Mouse (Mus musculus) neural tube, embryonic 12.5 days (tissue): ENCODE results near the gene Tspan9. TPM values are rescaled to one million over a fixed set of nuclear protein-coding genes. Genes with fewer than 3 reads are reported as not detected.

Source experiments
- ATAC-seq: fragments of 200-750 bp; cut with Nextera tagmentation; 2 replicates; pipeline ENCODE4 v1.8.0; 2017; ENCODE audit warnings: low read depth, mild to moderate bottlenecking, moderate TSS enrichment, moderate library complexity; ENCODE audit not compliant: low FRiP score
- H3K27ac ChIP-seq: fragments of 300-500 bp; sonication (generic); 2 replicates; pipeline ENCODE4 v1.5.1; 2016
- H3K27me3 ChIP-seq: fragments of 300-500 bp; sonication (generic); replicated peaks from 2 replicates; pipeline ENCODE4 v1.6.1; 2016; ENCODE audit warnings: mild to moderate bottlenecking
- H3K36me3 ChIP-seq: fragments of 300-500 bp; sonication (generic); 2 replicates; pipeline ENCODE4 v1.6.1; 2016; ENCODE audit warnings: mild to moderate bottlenecking
- H3K4me1 ChIP-seq: fragments of 300-500 bp; sonication (generic); 2 replicates; pipeline ENCODE4 v1.6.1; 2016
- H3K4me2 ChIP-seq: fragments of 300-500 bp; sonication (generic); replicated peaks from 2 replicates; pipeline ENCODE4 v1.6.1; 2016; ENCODE audit warnings: mild to moderate bottlenecking
- H3K4me3 ChIP-seq: fragments of 300-500 bp; sonication (generic); 2 replicates; pipeline ENCODE4 v1.5.1; 2016
- H3K9ac ChIP-seq: fragments of 300-500 bp; sonication (generic); 2 replicates; pipeline ENCODE4 v1.6.1; 2016; ENCODE audit warnings: mild to moderate bottlenecking
- H3K9me3 ChIP-seq: fragments of 300-500 bp; sonication (generic); 2 replicates; pipeline ENCODE4 v1.6.1; 2016; ENCODE audit warnings: mild to moderate bottlenecking
- WGBS: fragments of 180-500 bp; shearing (Covaris S2); methylation state at CpG from one replicate; pipeline ENCODE4 v1.1.7; 2016; 5-methylcytosine and 5-hydroxymethylcytosine counted together
- polyA plus RNA-seq: library from polyadenylated mRNA; unstranded; fragments of >200 nt; fragmentation: Nextera tagmentation; extraction: Ambion mirVana; gene quantifications from 2 replicates; pipeline ENCODE4 v1.2.1, GENCODE M21; 2016

The Tspan9 gene
- polyA plus RNA-seq, 1 experiment from 2014 or later, result 58.4 TPM

DNA sequence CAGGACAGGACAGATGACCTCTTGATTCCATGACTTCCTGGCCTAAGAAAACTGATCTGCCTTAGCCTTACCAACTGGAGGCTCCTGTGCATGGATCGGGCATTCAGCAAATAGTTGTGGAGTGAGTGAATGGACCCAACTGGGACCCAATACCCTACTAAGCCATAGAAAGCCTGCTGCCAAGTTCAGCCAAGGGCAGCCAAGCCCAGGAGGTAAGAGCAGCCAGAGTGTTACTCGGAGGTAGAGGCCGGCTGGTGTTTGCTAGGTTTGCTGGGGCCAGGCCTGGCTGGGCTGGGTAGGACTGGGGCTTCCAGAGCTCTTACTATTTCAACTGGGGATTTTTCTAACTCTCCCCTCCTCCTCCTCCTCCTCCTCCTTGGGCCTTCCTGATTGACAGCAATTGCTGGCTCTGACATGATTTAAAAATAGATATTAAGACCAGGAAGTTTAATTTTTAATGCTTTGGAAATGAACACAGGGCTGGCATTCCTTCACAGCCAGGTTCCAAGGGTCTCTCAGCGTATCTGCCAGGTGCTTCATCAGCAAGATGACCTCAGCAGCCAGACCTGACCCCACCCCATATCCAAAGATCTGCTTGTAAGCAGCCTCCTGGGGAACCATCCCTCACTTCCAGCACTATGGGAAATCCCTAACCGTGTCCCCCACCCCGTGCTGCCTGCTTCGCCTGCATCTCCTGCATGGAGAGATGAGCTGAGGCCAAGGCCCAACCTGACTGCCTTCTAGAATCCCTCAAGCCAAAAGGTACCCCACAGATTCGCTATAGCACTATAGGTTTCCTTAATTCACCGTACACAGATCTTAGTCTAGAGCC, 113.7 kb downstream of the Tspan9 start:
- H3K4me3 ChIP-seq, result no peak overlapping the region
- WGBS, result 88% methylated on average over 9 of the region's 9 CpGs
- no peaks in the 10 kb centered on the region for H3K36me3 ChIP-seq
- no peak for ATAC-seq
- no peaks in the 10 kb centered on the region for H3K9me3 ChIP-seq
- H3K27ac ChIP-seq, result no peak overlapping the region
- peaks cover 18% of the 10 kb centered on the region for H3K27me3 ChIP-seq
- H3K4me2 ChIP-seq, result no peak overlapping the region
- peaks cover 18% of the 10 kb centered on the region for H3K4me1 ChIP-seq
- no peak overlapping the region for H3K9ac ChIP-seq

DNA sequence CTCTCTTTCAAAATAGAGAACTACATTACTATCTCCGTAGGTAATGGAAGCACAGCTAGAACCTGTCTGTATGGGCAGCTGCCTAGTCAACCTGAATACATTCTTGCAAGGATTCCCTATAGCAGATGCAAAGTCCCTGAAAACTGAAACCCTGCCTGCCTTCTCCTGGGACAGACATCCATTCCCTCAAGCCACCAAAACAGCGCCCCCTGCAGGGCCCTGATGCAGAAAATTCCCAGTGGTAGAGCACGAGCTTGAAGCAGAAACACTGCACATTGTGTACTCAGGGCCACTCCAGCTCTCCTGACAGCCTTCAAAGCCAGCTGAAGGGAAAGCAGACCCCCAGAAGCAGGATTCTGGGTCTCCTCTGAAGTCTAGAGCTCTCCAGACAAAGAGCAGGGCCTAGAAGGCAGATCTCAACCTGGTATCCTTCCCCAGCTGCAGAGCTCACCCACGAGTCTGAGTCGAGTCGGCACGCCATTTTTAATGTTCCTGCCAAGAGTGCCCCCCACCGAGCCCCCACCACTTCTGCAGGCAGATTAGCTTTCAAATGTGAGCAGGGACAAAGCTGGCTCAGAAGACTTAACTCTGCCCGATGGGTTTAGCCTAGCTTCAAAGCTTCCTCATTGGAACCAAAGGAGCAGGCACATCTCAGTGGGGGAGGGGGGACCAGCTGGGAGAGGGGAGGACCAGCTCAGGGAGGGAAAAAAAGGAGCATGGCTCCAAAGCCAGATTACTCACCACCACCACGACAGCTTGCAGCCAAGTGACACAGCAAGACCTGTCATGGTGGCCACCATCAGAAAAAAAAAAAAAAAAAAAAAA, 115.1 kb downstream of the Tspan9 start:
- no peak overlapping the region; the same call in 1 of the 2 replicates for H3K4me2 ChIP-seq
- no peaks in the 10 kb centered on the region for H3K9me3 ChIP-seq
- no peak overlapping the region for H3K27ac ChIP-seq
- peaks cover 9% of the 10 kb centered on the region for H3K27me3 ChIP-seq
- H3K9ac ChIP-seq, result no peak overlapping the region
- WGBS, result 31% methylated on average over 10 of the region's 10 CpGs
- H3K36me3 ChIP-seq, result no peaks in the 10 kb centered on the region
- no peak overlapping the region for H3K4me3 ChIP-seq
- peaks cover 7% of the 10 kb centered on the region for H3K4me1 ChIP-seq
- ATAC-seq, result no peak

DNA sequence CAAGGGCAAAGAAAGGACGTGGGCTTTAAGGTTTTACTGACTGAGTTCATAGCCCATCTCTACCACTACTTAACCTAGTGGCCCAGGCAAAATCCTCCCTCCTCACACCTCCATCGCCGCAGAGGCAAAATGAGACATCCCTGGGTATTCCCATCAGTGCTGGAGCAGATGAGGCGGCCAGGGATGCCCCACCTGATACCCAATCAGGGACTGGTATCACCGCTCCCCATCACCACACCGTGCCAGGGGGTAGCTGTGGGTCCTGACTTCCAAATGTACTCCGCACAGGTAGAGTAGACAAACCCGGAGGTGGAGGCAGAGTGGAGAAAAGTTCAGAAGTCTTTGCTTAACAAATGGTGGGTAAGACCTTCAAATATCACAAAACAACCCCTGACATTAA, 117.4 kb downstream of the Tspan9 start:
- Histone ChIP-seq H3K4me3 (no peak overlapping the region), H3K4me1 (peaks cover 29% of the 10 kb centered on the region), H3K27me3 (0 out of 2 replicates have a peak, but pooled peaks cover 2% of the 10 kb centered on the region), H3K36me3 (no peaks in the 10 kb centered on the region), H3K9me3 (no peaks in the 10 kb centered on the region), H3K27ac (no peak overlapping the region), H3K4me2 (no peak overlapping the region), H3K9ac (no peak overlapping the region)
- no peak for ATAC-seq
- WGBS, result 83% methylated on average over 8 of the region's 8 CpGs

DNA sequence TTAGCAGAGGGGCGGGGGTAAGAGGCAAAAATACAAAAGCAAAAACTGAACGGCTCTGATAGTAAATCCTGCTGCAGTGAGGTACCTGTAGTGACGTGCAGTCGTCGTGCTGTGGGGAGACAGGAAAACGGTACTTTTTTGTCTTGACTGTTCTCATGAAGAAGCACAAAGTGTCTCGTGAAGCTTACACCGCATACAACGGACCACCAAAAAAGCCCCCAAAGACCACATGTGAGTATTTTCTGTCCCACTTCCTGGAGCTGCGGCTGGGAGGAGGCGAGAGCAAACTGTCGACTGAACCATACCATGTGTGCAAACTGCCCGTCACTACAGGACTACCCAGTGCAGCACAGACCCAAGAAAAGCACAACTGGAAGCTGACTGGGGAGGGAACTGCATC, 117.8 kb downstream of the Tspan9 start:
- Histone ChIP-seq H3K4me1 (peaks cover 33% of the 10 kb centered on the region), H3K27me3 (0 out of 2 replicates have a peak, but pooled peaks cover 2% of the 10 kb centered on the region), H3K9me3 (no peaks in the 10 kb centered on the region), H3K4me3 (no peak overlapping the region), H3K4me2 (no peak overlapping the region), H3K9ac (no peak overlapping the region), H3K27ac (no peak overlapping the region), H3K36me3 (no peaks in the 10 kb centered on the region)
- 82% methylated on average over 13 of the region's 13 CpGs for WGBS
- ATAC-seq, result no peak

DNA sequence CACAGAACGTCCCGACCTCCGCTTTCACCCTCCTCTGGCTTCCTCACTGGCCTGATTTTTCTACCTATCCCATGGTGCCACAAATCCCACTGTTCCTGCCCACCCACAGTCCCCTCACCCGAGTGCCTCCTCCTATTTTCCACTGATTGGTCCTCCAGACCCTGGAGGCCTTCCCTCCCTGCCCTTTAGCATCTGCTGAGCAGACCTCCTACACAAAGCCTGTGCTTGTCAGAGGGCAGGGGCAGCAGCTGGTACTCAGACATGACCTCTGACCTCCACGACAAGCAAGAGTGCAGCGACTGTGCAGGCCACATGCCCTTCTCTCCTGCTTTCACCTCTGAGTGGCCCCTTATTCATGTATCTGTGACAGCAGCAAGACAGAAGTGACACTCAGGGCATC, 121.2 kb downstream of the Tspan9 start:
- H3K27ac ChIP-seq, result no peak overlapping the region
- H3K9me3 ChIP-seq, result no peaks in the 10 kb centered on the region
- no peak overlapping the region for H3K9ac ChIP-seq
- 28% methylated on average over 6 of the region's 6 CpGs for WGBS
- H3K4me3 ChIP-seq, result no peak overlapping the region
- H3K4me2 ChIP-seq, result 0 out of 2 replicates have a peak overlapping the region, but pooled peaks have one; percentile 24
- no peaks in the 10 kb centered on the region for H3K36me3 ChIP-seq
- H3K4me1 ChIP-seq, result peaks cover 38% of the 10 kb centered on the region
- ATAC-seq, result no peak
- 0 out of 2 replicates have a peak, but pooled peaks cover 2% of the 10 kb centered on the region for H3K27me3 ChIP-seq

DNA sequence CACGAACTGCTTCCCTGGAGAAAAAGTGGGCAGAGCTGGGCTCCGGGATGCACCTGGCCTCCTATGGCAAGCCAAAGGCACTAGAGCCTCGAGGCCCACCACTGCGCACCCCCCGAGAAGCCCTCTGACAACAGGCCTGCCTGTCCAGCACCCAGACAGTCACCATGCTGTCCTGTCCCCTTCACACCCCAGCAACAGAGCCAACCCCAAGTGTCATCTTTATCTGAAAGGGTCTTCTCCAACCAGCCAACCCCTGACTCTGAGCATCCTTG, 121.5 kb downstream of the Tspan9 start:
- H3K36me3 ChIP-seq, result no peaks in the 10 kb centered on the region
- peaks cover 38% of the 10 kb centered on the region for H3K4me1 ChIP-seq
- H3K4me3 ChIP-seq, result no peak overlapping the region
- H3K27me3 ChIP-seq, result 0 out of 2 replicates have a peak, but pooled peaks cover 2% of the 10 kb centered on the region
- H3K4me2 ChIP-seq, result no peak overlapping the region; the same call in 1 of the 2 replicates
- H3K9ac ChIP-seq, result no peak overlapping the region
- 58% methylated on average over 5 of the region's 5 CpGs for WGBS
- H3K27ac ChIP-seq, result no peak overlapping the region
- ATAC-seq, result no peak
- no peaks in the 10 kb centered on the region for H3K9me3 ChIP-seq

DNA sequence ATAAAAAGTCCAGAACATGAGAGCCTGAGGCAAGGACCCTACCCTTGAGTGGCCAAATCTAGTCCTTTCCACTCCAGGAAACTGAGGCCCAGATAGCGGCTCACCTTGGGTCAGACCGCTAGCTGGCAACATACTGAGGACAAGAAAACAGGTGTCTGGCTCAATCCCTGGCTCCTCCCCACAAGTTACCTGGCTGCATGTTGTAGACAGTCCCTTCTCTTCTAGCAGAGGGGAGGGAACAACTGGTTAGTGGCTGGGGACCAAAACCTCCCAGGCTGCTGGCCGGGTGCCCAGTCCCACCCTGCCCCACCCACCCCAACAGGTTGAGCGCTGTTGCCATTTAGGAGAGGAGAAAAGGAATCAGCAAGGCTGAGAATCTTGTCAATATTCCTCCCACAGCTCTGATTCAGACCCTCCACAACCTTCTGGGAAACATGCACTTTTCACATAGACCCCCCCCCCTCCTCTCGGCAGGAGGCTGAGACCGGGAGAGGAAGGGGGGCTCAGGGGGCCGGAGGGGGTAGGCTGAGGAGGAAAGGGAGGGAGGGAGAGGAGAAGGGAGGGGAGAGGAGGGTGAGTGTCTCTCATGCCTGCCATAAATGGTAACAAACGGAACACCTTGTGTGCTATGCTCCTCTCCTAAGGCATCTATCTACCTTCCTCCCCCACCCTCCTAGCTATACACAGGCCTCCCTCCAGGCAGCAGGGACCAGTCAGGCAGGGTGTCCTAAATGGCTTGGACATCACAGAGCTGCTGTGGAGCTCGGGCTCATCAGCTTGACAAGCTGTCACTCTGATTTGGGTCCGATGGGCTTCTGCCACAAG, 122.1 kb downstream of the Tspan9 start:
- peak; percentile 21 for ATAC-seq
- no peak overlapping the region for H3K4me3 ChIP-seq

DNA sequence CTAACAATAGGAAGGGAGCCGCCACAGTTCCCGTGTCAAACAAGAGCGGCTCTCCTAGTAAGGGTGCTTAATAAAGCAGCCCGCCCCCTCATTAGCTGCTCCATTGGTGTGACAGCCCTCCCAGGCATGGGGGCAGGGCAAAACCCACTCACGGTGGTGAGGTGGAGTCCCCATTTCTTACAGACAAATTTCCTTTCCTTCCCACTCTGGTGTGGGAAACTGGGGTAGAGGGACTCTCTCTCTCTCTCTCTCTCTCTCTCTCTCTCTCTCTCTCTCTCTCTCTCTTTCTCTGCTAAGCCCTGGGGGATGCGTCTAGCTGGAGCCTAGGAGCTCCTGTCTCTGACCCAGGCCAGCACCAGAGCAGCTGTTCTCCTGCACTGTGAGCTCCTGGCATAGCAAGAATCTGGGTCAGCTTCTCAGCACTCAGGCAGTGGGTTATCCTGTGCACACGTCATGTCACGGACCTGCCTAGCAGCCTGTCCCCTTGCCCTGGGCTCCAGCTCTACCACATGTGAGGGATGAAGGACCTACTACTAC, 122.8 kb downstream of the Tspan9 start:
- H3K27me3 ChIP-seq, result 0 out of 2 replicates have a peak, but pooled peaks cover 2% of the 10 kb centered on the region
- no peak overlapping the region for H3K27ac ChIP-seq
- H3K4me2 ChIP-seq, result peak overlapping the region; percentile 19
- H3K9ac ChIP-seq, result no peak overlapping the region
- no peaks in the 10 kb centered on the region for H3K9me3 ChIP-seq
- H3K4me3 ChIP-seq, result no peak overlapping the region
- WGBS, result 13% methylated on average over 8 of the region's 8 CpGs
- no peaks in the 10 kb centered on the region for H3K36me3 ChIP-seq
- peaks cover 38% of the 10 kb centered on the region for H3K4me1 ChIP-seq
- ATAC-seq, result peak; percentile 60

More for the DNA sequence above, 122.1 kb downstream of the Tspan9 start:
- Histone ChIP-seq H3K36me3 (no peaks in the 10 kb centered on the region), H3K4me2 (peak overlapping the region; percentile 25), H3K9me3 (no peaks in the 10 kb centered on the region), H3K9ac (no peak overlapping the region), H3K4me1 (peaks cover 38% of the 10 kb centered on the region), H3K27ac (no peak overlapping the region), H3K27me3 (0 out of 2 replicates have a peak, but pooled peaks cover 2% of the 10 kb centered on the region)
- 24% methylated on average over 10 of the region's 10 CpGs for WGBS

DNA sequence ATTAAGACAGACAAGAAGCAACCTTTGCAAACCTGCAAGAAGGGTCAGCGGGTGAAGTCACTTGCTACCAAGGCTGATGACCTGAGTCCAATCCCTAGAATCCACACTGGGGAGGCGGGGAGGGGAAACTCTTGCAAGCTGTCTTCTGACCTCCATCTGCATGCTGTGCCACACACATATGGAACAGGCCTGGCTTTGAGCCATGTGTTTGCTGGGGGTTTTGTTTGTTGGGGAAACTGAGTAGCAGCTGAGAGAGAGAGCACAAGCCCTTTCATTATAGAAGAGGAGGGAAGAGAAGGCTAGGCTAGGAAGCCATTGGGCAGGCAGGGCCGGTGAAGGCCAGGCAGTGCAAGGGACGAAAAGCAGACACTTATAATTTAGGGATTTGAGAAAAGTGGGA, 123.3 kb downstream of the Tspan9 start:
- Histone ChIP-seq H3K27ac (peak overlapping the region; percentile 11; the same call in 1 of the 2 replicates), H3K4me3 (no peak overlapping the region), H3K4me1 (peaks cover 38% of the 10 kb centered on the region), H3K4me2 (peak overlapping the region; percentile 19), H3K9me3 (no peaks in the 10 kb centered on the region), H3K36me3 (no peaks in the 10 kb centered on the region), H3K27me3 (0 out of 2 replicates have a peak, but pooled peaks cover 2% of the 10 kb centered on the region), H3K9ac (no peak overlapping the region)
- peak; percentile 42; the same call in 1 of the 2 replicates for ATAC-seq
- 43% methylated on average over 4 of the region's 4 CpGs for WGBS

DNA sequence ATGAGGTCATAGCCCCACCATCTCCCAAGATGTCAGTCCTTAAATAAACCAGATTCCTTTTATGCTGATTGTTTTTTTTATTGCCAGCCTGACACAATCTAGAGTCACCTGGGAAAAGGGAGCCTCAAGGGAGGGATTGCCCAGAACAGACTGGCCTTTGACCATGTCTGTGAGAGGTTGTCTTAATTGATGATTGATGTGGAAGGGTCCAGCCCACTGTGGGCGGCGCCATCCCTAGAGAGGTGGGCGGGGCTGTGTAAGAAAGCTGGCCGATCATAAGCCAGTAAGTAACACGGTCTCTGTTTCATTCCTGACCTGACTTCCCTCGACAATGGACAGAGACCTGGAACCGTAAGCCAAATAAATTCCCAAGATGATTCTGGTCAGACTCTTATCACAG, 124.3 kb downstream of the Tspan9 start:
- H3K27ac ChIP-seq, result no peak overlapping the region
- H3K4me3 ChIP-seq, result no peak overlapping the region
- 86% methylated on average over 7 of the region's 7 CpGs for WGBS
- H3K27me3 ChIP-seq, result no peaks in the 10 kb centered on the region
- H3K9me3 ChIP-seq, result no peaks in the 10 kb centered on the region
- no peak for ATAC-seq
- H3K4me2 ChIP-seq, result no peak overlapping the region
- peaks cover 38% of the 10 kb centered on the region for H3K4me1 ChIP-seq
- no peak overlapping the region for H3K9ac ChIP-seq
- H3K36me3 ChIP-seq, result no peaks in the 10 kb centered on the region

DNA sequence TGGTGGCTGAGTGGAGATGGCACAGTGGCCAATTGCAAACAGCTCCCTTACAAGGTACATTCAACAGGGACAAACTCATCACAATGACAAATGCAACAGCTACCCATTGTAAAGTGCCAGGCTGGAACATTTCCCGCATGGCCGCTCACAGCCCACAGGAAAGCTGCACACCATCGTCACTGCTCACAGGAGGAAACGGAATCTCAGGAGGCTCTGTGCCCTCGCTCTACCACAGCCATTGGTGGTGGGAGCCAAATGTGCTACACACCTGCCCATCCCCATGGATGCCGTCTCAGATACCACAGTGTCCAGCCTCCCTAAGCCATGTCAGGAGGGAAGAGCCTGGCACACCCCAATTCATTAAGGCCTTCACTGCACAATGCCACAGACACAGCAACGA, 128.1 kb downstream of the Tspan9 start:
- H3K27me3 ChIP-seq, result 0 out of 2 replicates have a peak, but pooled peaks cover 2% of the 10 kb centered on the region
- peaks cover 29% of the 10 kb centered on the region for H3K4me1 ChIP-seq
- no peak overlapping the region for H3K9ac ChIP-seq
- no peaks in the 10 kb centered on the region for H3K36me3 ChIP-seq
- 78% methylated on average over 7 of the region's 7 CpGs for WGBS
- no peak overlapping the region for H3K4me2 ChIP-seq
- no peak overlapping the region for H3K27ac ChIP-seq
- ATAC-seq, result no peak
- no peak overlapping the region for H3K4me3 ChIP-seq
- H3K9me3 ChIP-seq, result no peaks in the 10 kb centered on the region
